Mouse (Mus musculus) MEL (cell line): ENCODE data around the gene Zfyve21. TPM values are rescaled to one million over a fixed set of nuclear protein-coding genes. Genes with fewer than 3 reads are reported as not detected.

Experiments used
- DNase-seq: peaks from one replicate; pipeline ENCODE4 v3.0.0; 2011; ENCODE audit warnings: low read depth, low spot score
- H3K27ac ChIP-seq: 2 replicates; pipeline ENCODE4 v1.5.1; 2012; ENCODE audit warnings: low read depth, mild to moderate bottlenecking, control low read depth, low read length, moderate library complexity; ENCODE audit not compliant: control insufficient read depth
- H3K27me3 ChIP-seq, 2 experiments: fragments of 150-350 bp in 1 of 2; sonication (generic) in 1 of 2; 2 replicates each; pipeline ENCODE4 v1.6.1; 2012; ENCODE audit warnings: low read length in 2 of 2, mild to moderate bottlenecking in 2 of 2, improper control_type of control experiment in 1 of 2, moderate library complexity in 1 of 2; ENCODE audit not compliant: insufficient read depth in 2 of 2, control insufficient read depth in 1 of 2
- H3K36me3 ChIP-seq, 2 experiments: 2 replicates each; pipeline ENCODE4 v1.6.1; 2012 to 2014; ENCODE audit warnings: low read length in 2 of 2, improper control_type of control experiment in 1 of 2, inconsistent platforms in 1 of 2, mild to moderate bottlenecking in 1 of 2; ENCODE audit not compliant: insufficient read depth in 2 of 2, control insufficient read depth in 1 of 2
- H3K4me1 ChIP-seq, 2 experiments: fragments of 150-350 bp in 1 of 2; sonication (generic) in 1 of 2; 2 replicates each; pipeline ENCODE4 v1.6.1; 2012; ENCODE audit warnings: low read length in 2 of 2, improper control_type of control experiment in 1 of 2, mild to moderate bottlenecking in 1 of 2; ENCODE audit not compliant: insufficient read depth in 2 of 2, control insufficient read depth in 1 of 2
- H3K4me3 ChIP-seq, 2 experiments: fragments of 150-350 bp in 1 of 2; sonication (generic) in 1 of 2; 2 replicates each; pipeline ENCODE4 v1.5.1; 2012; ENCODE audit warnings: low read depth in 2 of 2, low read length in 2 of 2, mild to moderate bottlenecking in 2 of 2, moderate library complexity in 2 of 2, control low read depth in 1 of 2, improper control_type of control experiment in 1 of 2; ENCODE audit not compliant: control insufficient read depth in 1 of 2, insufficient read depth in 1 of 2
- H3K79me2 ChIP-seq: 2 replicates; pipeline ENCODE4 v1.6.1; 2012; ENCODE audit warnings: mild to moderate bottlenecking, low read length, moderate library complexity; ENCODE audit not compliant: control insufficient read depth, poor library complexity, insufficient read depth
- H3K9ac ChIP-seq: 2 replicates; pipeline ENCODE4 v1.6.1; 2012; ENCODE audit warnings: low read depth, mild to moderate bottlenecking, control low read depth, low read length, moderate library complexity; ENCODE audit not compliant: control insufficient read depth, poor library complexity, severe bottlenecking
- H3K9me3 ChIP-seq: fragments of 150-350 bp; sonication (generic); replicated peaks from 2 replicates; pipeline ENCODE4 v1.6.1; 2012; ENCODE audit warnings: mild to moderate bottlenecking, low read length, improper control_type of control experiment, moderate library complexity; ENCODE audit not compliant: insufficient read depth
- CTCF ChIP-seq, 3 experiments: IDR thresholded peaks in 2 of 3; conservative IDR thresholded peaks in 1 of 3; 2 replicates each; pipeline ENCODE4 v1.5.1; 2011 to 2012; ENCODE audit warnings: low read length in 3 of 3, low read depth in 2 of 3, mild to moderate bottlenecking in 2 of 3, improper control_type of control experiment in 1 of 3, inconsistent platforms in 1 of 3, mixed read lengths in 1 of 3, moderate library complexity in 1 of 3; ENCODE audit not compliant: control insufficient read depth in 1 of 3, insufficient read depth in 1 of 3, poor library complexity in 1 of 3, severe bottlenecking in 1 of 3
- E2F4 ChIP-seq: IDR thresholded peaks from 2 replicates; pipeline ENCODE4 v1.6.1; 2011; ENCODE audit warnings: low read depth, low read length, improper control_type of control experiment, borderline replicate concordance
- ELF1 ChIP-seq: IDR thresholded peaks from 2 replicates; pipeline ENCODE4 v1.6.1; 2014; ENCODE audit warnings: low read depth, mild to moderate bottlenecking, inconsistent platforms, low read length, improper control_type of control experiment, moderate library complexity
- EP300 ChIP-seq, 2 experiments: IDR thresholded peaks; 2 replicates each; pipeline ENCODE4 v1.6.1; 2011; ENCODE audit warnings: improper control_type of control experiment in 2 of 2, low read length in 2 of 2, low read depth in 1 of 2, mild to moderate bottlenecking in 1 of 2
- ETS1 ChIP-seq: IDR thresholded peaks from 2 replicates; pipeline ENCODE4 v1.6.1; 2012; ENCODE audit warnings: low read depth, mild to moderate bottlenecking, inconsistent platforms, low read length, improper control_type of control experiment, moderate library complexity
- GATA1 ChIP-seq: IDR thresholded peaks from 2 replicates; pipeline ENCODE4 v1.6.1; 2011; ENCODE audit warnings: low read depth, low read length, improper control_type of control experiment
- HCFC1 ChIP-seq: IDR thresholded peaks from 2 replicates; pipeline ENCODE4 v1.6.1; 2012; ENCODE audit warnings: low read depth, mild to moderate bottlenecking, inconsistent platforms, low read length, improper control_type of control experiment, moderate library complexity
- JUND ChIP-seq: IDR thresholded peaks from 2 replicates; pipeline ENCODE4 v1.6.1; 2011; ENCODE audit warnings: low read depth, mild to moderate bottlenecking, improper control_type of control experiment, low read length
- MAFK ChIP-seq: IDR thresholded peaks from 2 replicates; pipeline ENCODE4 v1.6.1; 2011; ENCODE audit warnings: low read depth, mild to moderate bottlenecking, low read length, improper control_type of control experiment, borderline replicate concordance
- MYC ChIP-seq: IDR thresholded peaks from 2 replicates; pipeline ENCODE4 v1.6.1; 2011; ENCODE audit warnings: low read depth, mild to moderate bottlenecking, low read length, improper control_type of control experiment, moderate library complexity
- NELFE ChIP-seq: IDR thresholded peaks from 2 replicates; pipeline ENCODE4 v1.6.1; 2011; ENCODE audit warnings: low read depth, low read length, improper control_type of control experiment
- NRF1 ChIP-seq: IDR thresholded peaks from 2 replicates; pipeline ENCODE4 v1.6.1; 2014; ENCODE audit warnings: low read depth, mild to moderate bottlenecking, inconsistent platforms, low read length, improper control_type of control experiment, moderate library complexity; ENCODE audit not compliant: poor library complexity, insufficient read depth, severe bottlenecking
- POLR2A ChIP-seq, 2 experiments: IDR thresholded peaks; 2 replicates each; pipeline ENCODE4 v1.6.1; 2011 to 2012; ENCODE audit warnings: low read length in 2 of 2, mild to moderate bottlenecking in 2 of 2, control low read depth in 1 of 2, improper control_type of control experiment in 1 of 2, low read depth in 1 of 2, moderate library complexity in 1 of 2; ENCODE audit not compliant: control insufficient read depth in 1 of 2, insufficient read depth in 1 of 2, poor library complexity in 1 of 2
- POLR2AphosphoS5 ChIP-seq: IDR thresholded peaks from 2 replicates; pipeline ENCODE4 v1.6.1; 2012; ENCODE audit warnings: low read depth, borderline replicate concordance, mild to moderate bottlenecking, inconsistent platforms, low read length, moderate library complexity, mixed read lengths
- RAD21 ChIP-seq: IDR thresholded peaks from 2 replicates; pipeline ENCODE4 v1.6.1; 2011; ENCODE audit warnings: mild to moderate bottlenecking, low read depth, low read length, improper control_type of control experiment
- RCOR1 ChIP-seq: IDR thresholded peaks from 2 replicates; pipeline ENCODE4 v1.6.1; 2012; ENCODE audit warnings: low read depth, mild to moderate bottlenecking, inconsistent platforms, low read length, improper control_type of control experiment
- SIN3A ChIP-seq: IDR thresholded peaks from 2 replicates; pipeline ENCODE4 v1.6.1; 2012; ENCODE audit warnings: low read length, improper control_type of control experiment, inconsistent platforms
- SMC3 ChIP-seq: IDR thresholded peaks from 2 replicates; pipeline ENCODE4 v1.6.1; 2011; ENCODE audit warnings: low read depth, low read length, improper control_type of control experiment
- TCF12 ChIP-seq: IDR thresholded peaks from 2 replicates; pipeline ENCODE4 v1.6.1; 2014; ENCODE audit warnings: low read depth, mild to moderate bottlenecking, inconsistent platforms, low read length, improper control_type of control experiment, moderate library complexity
- UBTF ChIP-seq: IDR thresholded peaks from 2 replicates; pipeline ENCODE4 v1.6.1; 2012; ENCODE audit warnings: low read depth, mild to moderate bottlenecking, inconsistent platforms, low read length, improper control_type of control experiment, moderate library complexity, borderline replicate concordance; ENCODE audit not compliant: insufficient read depth
- USF1 ChIP-seq: IDR thresholded peaks from 2 replicates; pipeline ENCODE4 v1.6.1; 2014; ENCODE audit warnings: low read depth, mild to moderate bottlenecking, inconsistent platforms, low read length, improper control_type of control experiment, moderate library complexity
- ZC3H11A ChIP-seq: IDR thresholded peaks from 2 replicates; pipeline ENCODE4 v1.6.1; 2012; ENCODE audit warnings: low read depth, mild to moderate bottlenecking, inconsistent platforms, low read length, improper control_type of control experiment
- polyA plus RNA-seq, 2 experiments: library from polyadenylated mRNA; stranded (reverse) in 1 of 2; unstranded in 1 of 2; fragments of >175 nt in 1 of 2; fragments of >200 nt in 1 of 2; gene quantifications; 2 replicates each; pipeline versions ENCODE4 v1.2.1 to v1.2.4; 2012; ENCODE audit warnings: low replicate concordance in 2 of 2, low read depth in 1 of 2; ENCODE audit not compliant: insufficient read length in 2 of 2, insufficient read depth in 1 of 2, missing spikeins in 1 of 2
- total RNA-seq: library from RNA; depleted of rRNA; stranded (reverse); fragments of 300-350 nt; gene quantifications from 2 replicates; pipeline ENCODE4 v1.2.3, GENCODE M21; 2012

Gene Zfyve21
- total and polyA plus RNA-seq, 3 experiments, result 8.1 to 9.1 TPM; not detected in 1

DNA sequence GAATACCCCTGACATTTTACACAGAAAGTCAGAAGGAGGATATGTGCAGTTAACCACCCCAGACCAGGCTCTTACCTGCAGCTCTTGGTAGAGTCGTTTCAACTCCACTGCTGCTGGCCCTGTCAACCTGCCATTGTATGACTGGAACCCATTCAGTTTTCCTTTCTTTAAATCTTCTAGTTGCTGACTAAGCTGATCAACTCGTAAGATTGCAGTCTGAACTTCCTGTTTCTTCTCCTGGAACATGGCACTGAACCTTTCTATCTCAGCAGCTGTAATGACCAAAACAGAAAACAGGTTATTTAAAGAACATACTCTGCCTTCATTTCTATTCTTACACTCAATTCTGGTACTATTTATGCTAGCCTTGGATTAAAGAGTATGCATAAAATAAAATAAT, 29.5 kb downstream of the Zfyve21 start:
- peak; percentile 73 for DNase-seq
- TF ChIP-seq SIN3A (peak; percentile 45; the same call in 1 of the 2 replicates), ETS1 (peak; percentile 87), NELFE (no peak), MYC (peak; percentile 9; the same call in 1 of the 2 replicates), EP300 (IDR thresholded peaks at IDR 0.05; ENCODE audit: low read depth in 1 of 2, low read length in 2 of 2) (peak in 1 of 2 experiments; percentile 62; a peak in 1 of 4 replicates), MAFK (peak; percentile 97), SMC3 (peak; percentile 32; the same call in 1 of the 2 replicates), RAD21 (no peak), UBTF (no peak), GATA1 (peak; percentile 89)
- Histone ChIP-seq H3K27me3 (no peaks in the 10 kb centered on the region), H3K27ac (peak overlapping the region; percentile 3; the same call in 1 of the 2 replicates), H3K4me3 (no peak overlapping the region), H3K79me2 (no peaks in the 10 kb centered on the region), H3K9ac (0 out of 2 replicates have a peak overlapping the region, but pooled peaks have one; percentile 7), H3K4me1 (peaks cover 9 to 18% of the 10 kb centered on the region in 2 experiments), H3K9me3 (no peaks in the 10 kb centered on the region), H3K36me3 (peaks cover 0 to 10% of the 10 kb centered on the region in 2 experiments; a peak in 2 of 4 replicates)

DNA sequence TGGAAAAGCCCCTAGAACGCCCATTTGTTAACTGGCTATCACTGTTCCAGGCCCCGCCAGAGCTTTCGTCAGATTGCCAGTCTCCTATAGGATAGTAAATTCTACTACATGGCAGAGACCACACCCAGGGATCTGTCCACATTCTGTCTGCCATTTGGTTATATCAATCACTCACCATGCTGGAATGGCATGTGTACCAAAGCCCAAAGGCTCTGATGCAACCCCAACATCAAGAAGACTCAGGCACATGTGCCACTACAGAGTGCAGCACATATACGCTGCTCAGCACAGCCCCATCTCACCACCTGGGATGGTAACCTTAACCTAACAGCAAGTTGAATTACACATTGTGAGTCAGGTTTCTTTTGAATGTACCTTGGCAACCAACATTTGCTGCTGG, 32.0 kb downstream of the Zfyve21 start:
- peaks cover 9 to 21% of the 10 kb centered on the region in 2 experiments for H3K4me1 ChIP-seq
- H3K27me3 ChIP-seq, result no peaks in the 10 kb centered on the region
- H3K27ac ChIP-seq, result no peak overlapping the region
- H3K79me2 ChIP-seq, result no peaks in the 10 kb centered on the region
- no peak for DNase-seq
- H3K9me3 ChIP-seq, result no peaks in the 10 kb centered on the region
- peaks cover 0 to 10% of the 10 kb centered on the region in 2 experiments; a peak in 2 of 4 replicates for H3K36me3 ChIP-seq
- H3K4me3 ChIP-seq, result no peak overlapping the region
- TF ChIP-seq ELF1 (no peak), TCF12 (no peak), JUND (no peak), ZC3H11A (no peak), MYC (no peak), NELFE (no peak)
- no peak overlapping the region for H3K9ac ChIP-seq

DNA sequence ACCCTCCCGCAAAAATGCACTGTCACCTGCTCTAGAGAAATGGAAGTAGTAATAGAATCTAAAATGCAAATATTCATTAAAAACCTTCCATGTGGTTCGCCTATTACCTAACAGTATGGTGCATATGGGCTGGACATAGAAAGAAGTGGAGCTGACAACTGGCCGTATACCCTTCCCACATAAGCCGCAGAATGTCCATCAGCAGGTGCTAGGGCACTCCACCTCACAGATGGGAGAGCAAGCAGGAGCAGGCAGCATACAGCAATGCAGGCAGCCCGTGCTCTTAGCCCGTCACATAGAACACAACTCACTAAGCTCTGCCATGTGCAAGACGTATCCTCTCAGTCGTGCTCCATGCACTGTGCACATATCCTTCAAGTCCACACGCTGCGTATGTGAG, 32.8 kb downstream of the Zfyve21 start:
- Histone ChIP-seq H3K9me3 (no peaks in the 10 kb centered on the region), H3K27me3 (no peaks in the 10 kb centered on the region), H3K4me1 (peaks cover 9 to 21% of the 10 kb centered on the region in 2 experiments), H3K27ac (no peak overlapping the region), H3K4me3 (no peak overlapping the region), H3K79me2 (no peaks in the 10 kb centered on the region), H3K9ac (no peak overlapping the region), H3K36me3 (peaks cover 0 to 10% of the 10 kb centered on the region in 2 experiments; a peak in 2 of 4 replicates)
- no peak for TF ChIP-seq TCF12
- no peak for TF ChIP-seq NRF1
- TF ChIP-seq HCFC1, result no peak
- no peak for TF ChIP-seq ELF1
- TF ChIP-seq EP300 (IDR thresholded peaks at IDR 0.05; ENCODE audit: low read depth in 1 of 2, low read length in 2 of 2), result no peak
- no peak for TF ChIP-seq SIN3A
- no peak for TF ChIP-seq POLR2A (IDR thresholded peaks at IDR 0.05; ENCODE audit: control insufficient read depth in 1 of 2, insufficient read depth in 1 of 2, low read depth in 1 of 2, low read length in 2 of 2, poor library complexity in 1 of 2)
- no peak for TF ChIP-seq NELFE
- no peak for TF ChIP-seq CTCF (IDR thresholded peaks at IDR 0.05 in 2 of 3, conservative IDR thresholded peaks at IDR 0.05 in 1 of 3; ENCODE audit: control insufficient read depth in 1 of 3, insufficient read depth in 1 of 3, low read depth in 2 of 3, low read length in 3 of 3, poor library complexity in 1 of 3, severe bottlenecking in 1 of 3)
- no peak for TF ChIP-seq POLR2AphosphoS5
- no peak for TF ChIP-seq RCOR1
- no peak for TF ChIP-seq USF1
- TF ChIP-seq E2F4, result no peak
- no peak for DNase-seq
